Mouse (Mus musculus): ENCODE measurements around the gene Gm4981. TPM values are rescaled to one million over a fixed set of nuclear protein-coding genes. Genes with fewer than 3 reads are reported as not detected.
"Not testable (repeated sequence)": the region's sequence is repeated elsewhere in the genome, so short reads cannot be mapped to it uniquely, and the experiment has no call there.

The Gm4981 gene
- polyA plus RNA-seq, 1 experiment from 2014 or later = not detected

DNA sequence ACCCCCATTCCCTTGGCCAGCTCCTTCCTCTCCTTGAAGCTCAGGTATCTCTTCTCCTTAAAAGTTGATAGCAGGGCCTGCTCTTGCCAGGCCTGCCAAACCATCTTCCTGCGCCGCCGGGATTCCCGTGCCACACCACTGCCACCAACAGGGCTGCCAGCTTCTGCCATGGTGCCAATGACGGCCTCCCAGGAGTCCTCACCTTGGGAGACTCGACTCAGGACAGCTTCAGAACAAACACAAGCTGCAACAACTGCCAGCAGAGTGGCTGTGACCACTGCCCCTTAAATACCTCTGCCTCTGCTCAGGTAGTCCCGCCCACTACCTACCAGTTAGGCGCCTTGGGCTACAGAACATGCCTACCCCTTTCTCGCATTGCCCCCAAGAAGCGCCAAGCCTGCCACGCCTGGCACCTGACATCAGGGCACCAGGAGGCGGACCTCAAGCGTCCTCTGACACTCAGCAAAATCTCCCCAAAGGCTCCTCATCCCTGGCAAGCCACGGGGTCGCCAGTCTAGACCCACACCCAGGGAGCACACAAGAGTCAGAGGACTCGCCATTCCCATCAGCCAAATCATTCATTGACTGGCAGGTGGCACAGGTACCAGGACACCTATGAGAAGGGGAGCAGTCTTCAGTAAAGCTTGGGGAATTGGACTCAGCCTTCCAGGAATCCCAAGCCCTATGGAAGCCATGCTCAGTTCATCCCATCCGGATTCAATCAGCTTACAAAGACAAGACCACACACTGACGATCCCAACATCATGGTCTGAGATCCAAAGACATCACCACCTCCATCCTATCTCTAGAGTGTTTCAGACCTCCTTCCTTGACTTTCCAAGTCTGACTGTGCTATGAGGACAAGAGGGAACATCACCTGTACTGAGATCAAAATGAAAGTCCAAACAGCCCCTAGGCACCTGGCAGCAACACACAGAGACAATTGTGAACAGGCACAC lies 11.4 kb downstream of the Gm4981 start, which contains the start of gene AW822073:
Gene AW822073 (minus strand): TSS at position 104 of the 959 bp plus-strand sequence.
- H3K4me1 ChIP-seq (replicated peaks; ENCODE audit: control insufficient read depth, insufficient read depth, low read length); H3K27ac ChIP-seq (ENCODE audit: low read depth, low read length); H3K9ac ChIP-seq (ENCODE audit: low read depth, low read length); ATAC-seq (replicated peaks; ENCODE audit: low FRiP score); H3K4me3 ChIP-seq (ENCODE audit: low read depth, low read length); H3K27me3 ChIP-seq (replicated peaks; ENCODE audit: control insufficient read depth, insufficient read depth, low read length); H3K9me3 ChIP-seq (ENCODE audit: control insufficient read depth, low read length); DNase-seq (ENCODE audit: low spot score); H3K36me3 ChIP-seq (ENCODE audit: control insufficient read depth, insufficient read depth, low read length); H3K4me2 ChIP-seq: not testable (repeated sequence)
- WGBS = 82% methylated on average over 17 of the region's 18 CpGs

DNA sequence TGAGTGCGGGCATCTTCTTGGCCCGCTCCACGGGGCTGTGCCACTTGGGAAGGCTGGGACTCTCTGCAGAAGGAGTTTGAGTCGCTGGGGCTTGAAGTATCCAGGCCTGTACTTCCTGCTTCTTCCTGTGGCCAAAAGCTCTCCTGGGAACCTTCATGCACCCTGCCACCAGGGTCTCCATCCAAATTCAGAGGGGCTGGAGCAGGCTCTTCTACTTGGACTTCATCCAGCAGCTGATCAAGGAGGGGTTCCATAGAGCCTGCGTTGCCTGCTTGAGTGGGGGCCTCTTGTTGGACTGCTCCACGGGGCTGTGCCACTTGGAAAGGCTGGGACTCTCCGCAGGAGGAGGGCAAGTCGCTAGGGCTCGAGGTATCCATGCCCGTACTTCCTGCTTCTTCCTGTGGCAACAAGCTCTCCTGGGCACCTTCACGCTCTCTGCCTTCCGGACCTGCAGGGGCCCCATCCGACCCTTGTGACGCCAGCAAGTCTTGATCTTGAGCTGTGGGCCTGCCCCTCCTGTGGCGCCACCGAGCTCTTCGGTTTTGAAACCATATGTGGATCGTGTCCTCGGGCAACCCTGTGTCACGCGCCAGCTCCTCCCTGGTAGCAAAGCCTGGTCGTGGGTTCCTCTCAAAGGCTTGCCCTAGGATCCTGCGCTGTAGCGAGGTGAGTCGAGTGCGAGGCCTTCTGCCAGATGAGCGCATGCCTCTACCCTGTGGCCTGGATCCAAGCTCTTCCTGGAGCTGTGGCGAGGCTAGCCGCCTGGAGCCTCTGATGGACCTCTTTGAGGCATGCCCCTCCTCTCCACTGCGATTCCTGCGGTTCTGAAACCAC lies 12.3 kb downstream of the Gm4981 start:
- not testable (repeated sequence) for H3K27me3 ChIP-seq (replicated peaks; ENCODE audit: control insufficient read depth, insufficient read depth, low read length)
- 80% methylated on average over 31 of the region's 31 CpGs for WGBS

DNA sequence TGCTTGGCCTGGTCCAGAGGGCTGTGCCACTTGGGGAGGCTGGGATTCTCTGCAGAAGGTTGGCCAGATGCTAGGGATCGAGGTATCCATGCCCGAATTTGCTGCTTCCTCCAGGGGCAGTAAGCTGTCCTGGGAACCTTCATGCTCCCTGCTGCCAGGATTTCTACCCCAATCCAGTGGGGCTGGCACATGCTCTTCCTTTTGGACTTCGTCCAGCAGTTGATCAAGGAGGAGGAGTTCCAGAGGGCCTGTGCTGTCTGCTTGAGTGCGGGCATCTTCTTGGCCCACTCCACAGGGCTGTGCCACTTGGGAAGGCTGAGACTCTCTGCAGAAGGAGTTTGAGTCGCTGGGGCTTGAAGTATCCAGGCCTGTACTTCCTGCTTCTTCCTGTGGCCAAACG lies 13.3 kb downstream of the Gm4981 start:
- not testable (repeated sequence) for H3K27ac ChIP-seq (ENCODE audit: low read depth, low read length); H3K4me3 ChIP-seq (ENCODE audit: low read depth, low read length); H3K4me1 ChIP-seq (replicated peaks; ENCODE audit: control insufficient read depth, insufficient read depth, low read length); H3K4me2 ChIP-seq; ATAC-seq (replicated peaks; ENCODE audit: low FRiP score); DNase-seq (ENCODE audit: low spot score); H3K9ac ChIP-seq (ENCODE audit: low read depth, low read length); H3K9me3 ChIP-seq (ENCODE audit: control insufficient read depth, low read length); H3K27me3 ChIP-seq (replicated peaks; ENCODE audit: control insufficient read depth, insufficient read depth, low read length); H3K36me3 ChIP-seq (ENCODE audit: control insufficient read depth, insufficient read depth, low read length)
- WGBS = 75% methylated on average over 3 of the region's 6 CpGs

More for the DNA sequence above, 12.3 kb downstream of the Gm4981 start:
- DNase-seq (ENCODE audit: low spot score) = peak; percentile 70
- not testable (repeated sequence) for H3K4me3 ChIP-seq (ENCODE audit: low read depth, low read length); H3K36me3 ChIP-seq (ENCODE audit: control insufficient read depth, insufficient read depth, low read length); H3K9me3 ChIP-seq (ENCODE audit: control insufficient read depth, low read length); H3K4me1 ChIP-seq (replicated peaks; ENCODE audit: control insufficient read depth, insufficient read depth, low read length); H3K9ac ChIP-seq (ENCODE audit: low read depth, low read length); H3K4me2 ChIP-seq; H3K27ac ChIP-seq (ENCODE audit: low read depth, low read length); ATAC-seq (replicated peaks; ENCODE audit: low FRiP score)

DNA sequence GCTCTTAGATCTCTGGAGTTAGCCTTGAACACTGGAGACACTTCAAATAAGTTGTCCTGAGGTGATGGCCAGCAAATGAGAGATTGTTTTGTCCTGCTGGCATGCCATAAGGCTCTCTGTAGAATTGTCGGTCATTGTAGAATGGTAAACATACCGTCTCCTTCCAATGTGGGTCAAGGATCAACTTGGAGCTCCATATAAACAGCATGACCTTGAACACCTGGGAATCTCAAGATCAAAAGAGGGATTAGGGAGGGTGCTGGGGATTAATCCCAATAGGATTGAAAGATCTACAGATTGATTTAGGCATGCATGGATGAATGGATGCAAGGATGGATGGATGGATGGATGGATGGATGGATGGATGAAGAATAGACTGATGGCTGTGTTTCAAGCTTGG lies 14.9 kb downstream of the Gm4981 start:
- DNase-seq (ENCODE audit: low spot score); H3K4me1 ChIP-seq (replicated peaks; ENCODE audit: control insufficient read depth, insufficient read depth, low read length); H3K9me3 ChIP-seq (ENCODE audit: control insufficient read depth, low read length); H3K36me3 ChIP-seq (ENCODE audit: control insufficient read depth, insufficient read depth, low read length); H3K4me2 ChIP-seq; H3K4me3 ChIP-seq (ENCODE audit: low read depth, low read length); ATAC-seq (replicated peaks; ENCODE audit: low FRiP score); H3K27me3 ChIP-seq (replicated peaks; ENCODE audit: control insufficient read depth, insufficient read depth, low read length); H3K9ac ChIP-seq (ENCODE audit: low read depth, low read length); H3K27ac ChIP-seq (ENCODE audit: low read depth, low read length): not testable (repeated sequence)
- 91% methylated on average over 2 of the region's 2 CpGs for WGBS

DNA sequence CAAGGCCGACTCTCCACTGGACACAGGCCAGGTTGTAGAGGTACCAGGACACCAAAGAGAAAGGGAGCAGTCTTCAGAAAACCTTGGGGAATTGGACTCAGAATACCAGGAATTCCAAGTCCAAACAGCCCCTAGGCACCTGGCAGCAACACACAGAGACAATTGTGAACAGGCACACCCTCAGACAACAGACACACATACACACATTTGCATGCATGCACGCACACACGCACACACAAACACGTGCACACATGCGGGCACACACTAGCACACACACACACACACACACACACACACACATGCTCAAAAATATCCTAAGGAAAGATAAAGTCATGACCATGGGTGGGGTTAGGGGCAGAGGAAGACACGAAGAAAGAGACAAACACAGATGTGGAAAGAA lies 15.8 kb downstream of the Gm4981 start:
- DNase-seq (ENCODE audit: low spot score) (no peak), ATAC-seq (replicated peaks; ENCODE audit: low FRiP score) (no peak)
- Histone ChIP-seq H3K9ac (ENCODE audit: low read depth, low read length) (no peak overlapping the region), H3K27ac (ENCODE audit: low read depth, low read length) (no peak overlapping the region), H3K4me1 (replicated peaks; ENCODE audit: control insufficient read depth, insufficient read depth, low read length) (no peaks in the 10 kb centered on the region), H3K4me2 (no peak overlapping the region), H3K36me3 (ENCODE audit: control insufficient read depth, insufficient read depth, low read length) (no peaks in the 10 kb centered on the region), H3K27me3 (replicated peaks; ENCODE audit: control insufficient read depth, insufficient read depth, low read length) (no peaks in the 10 kb centered on the region), H3K4me3 (ENCODE audit: low read depth, low read length) (no peak overlapping the region), H3K9me3 (ENCODE audit: control insufficient read depth, low read length) (peaks cover 5% of the 10 kb centered on the region; the same call in 1 of the 2 replicates)
- WGBS = 79% methylated on average over 6 of the region's 6 CpGs

DNA sequence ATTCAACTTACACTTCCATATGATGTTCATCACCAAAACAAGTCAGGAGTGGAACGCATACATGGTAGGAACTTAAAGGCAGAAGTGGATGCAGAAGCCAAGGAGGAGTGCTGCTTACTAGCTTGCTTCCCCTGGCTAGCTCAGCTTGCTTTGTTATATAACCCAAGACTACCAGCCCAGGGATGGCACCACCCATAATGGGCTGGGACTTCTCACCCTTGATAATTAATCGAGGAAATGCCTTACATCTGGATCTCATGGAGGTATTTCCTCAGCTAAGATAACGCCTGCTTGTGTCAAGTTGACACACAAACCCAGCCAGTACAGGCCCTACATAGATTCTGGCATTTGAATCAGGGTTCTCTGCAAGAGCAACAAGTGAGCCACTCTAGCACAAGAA lies 19.1 kb downstream of the Gm4981 start:
- ATAC-seq (replicated peaks; ENCODE audit: low FRiP score) = no peak
- WGBS = 70% methylated on average over 3 of the region's 3 CpGs
- no peak overlapping the region for H3K4me3 ChIP-seq (ENCODE audit: low read depth, low read length)

DNA sequence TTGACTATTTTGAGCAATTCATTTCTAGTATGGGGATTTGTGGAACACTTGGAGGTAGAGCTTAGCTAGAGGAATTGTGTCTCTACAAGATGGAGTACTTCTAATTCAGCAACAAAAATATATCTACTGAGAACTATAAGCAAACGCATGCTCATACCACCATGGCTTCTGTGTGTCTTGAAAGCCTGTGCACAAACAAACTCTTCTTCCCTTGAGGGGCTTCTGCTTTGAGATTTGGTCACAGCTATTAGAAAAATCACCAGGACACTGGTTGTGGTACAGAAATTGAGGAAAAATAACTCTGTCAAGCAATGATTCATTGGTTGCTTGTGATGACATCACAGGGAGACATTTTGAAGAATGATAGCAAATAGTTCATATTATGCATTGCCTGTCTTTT lies 21.1 kb downstream of the Gm4981 start:
- no peaks in the 10 kb centered on the region for H3K4me1 ChIP-seq (replicated peaks; ENCODE audit: control insufficient read depth, insufficient read depth, low read length)
- no peak overlapping the region for H3K9ac ChIP-seq (ENCODE audit: low read depth, low read length)
- H3K4me3 ChIP-seq (ENCODE audit: low read depth, low read length) = no peak overlapping the region
- no peaks in the 10 kb centered on the region for H3K36me3 ChIP-seq (ENCODE audit: control insufficient read depth, insufficient read depth, low read length)
- ATAC-seq (replicated peaks; ENCODE audit: low FRiP score) (no peak), DNase-seq (ENCODE audit: low spot score) (no peak)
- no peaks in the 10 kb centered on the region for H3K9me3 ChIP-seq (ENCODE audit: control insufficient read depth, low read length)
- no peak overlapping the region for H3K27ac ChIP-seq (ENCODE audit: low read depth, low read length)
- no peak overlapping the region for H3K4me2 ChIP-seq
- no peaks in the 10 kb centered on the region for H3K27me3 ChIP-seq (replicated peaks; ENCODE audit: control insufficient read depth, insufficient read depth, low read length)
- 89% methylated on average over 1 of the region's 1 CpGs for WGBS

More for the DNA sequence above, 19.1 kb downstream of the Gm4981 start:
- Histone ChIP-seq H3K9ac (ENCODE audit: low read depth, low read length) (no peak overlapping the region), H3K27me3 (replicated peaks; ENCODE audit: control insufficient read depth, insufficient read depth, low read length) (no peaks in the 10 kb centered on the region), H3K4me1 (replicated peaks; ENCODE audit: control insufficient read depth, insufficient read depth, low read length) (no peaks in the 10 kb centered on the region), H3K9me3 (ENCODE audit: control insufficient read depth, low read length) (no peaks in the 10 kb centered on the region), H3K27ac (ENCODE audit: low read depth, low read length) (no peak overlapping the region), H3K4me2 (no peak overlapping the region), H3K36me3 (ENCODE audit: control insufficient read depth, insufficient read depth, low read length) (no peaks in the 10 kb centered on the region)
- no peak for DNase-seq (ENCODE audit: low spot score)

DNA sequence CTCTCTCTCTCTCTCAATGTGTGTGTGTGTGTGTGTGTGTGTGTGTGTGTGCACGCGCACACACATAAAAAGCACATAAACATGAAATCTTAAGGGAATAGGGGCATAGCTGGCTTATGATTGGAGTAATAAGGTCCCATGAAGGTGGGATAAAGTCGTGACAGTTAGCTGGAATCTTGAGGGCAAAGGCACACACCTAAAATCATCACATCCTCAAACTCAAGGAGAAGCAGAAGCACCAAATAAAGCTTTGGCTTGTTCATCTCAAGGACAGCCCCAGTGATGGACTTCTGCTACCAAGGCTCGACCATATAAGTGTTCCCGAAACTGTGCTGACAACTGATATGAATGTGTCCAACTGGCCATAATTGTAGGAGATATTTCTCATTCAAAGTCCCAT lies 21.6 kb downstream of the Gm4981 start:
- H3K4me3 ChIP-seq (ENCODE audit: low read depth, low read length) = no peak overlapping the region
- no peaks in the 10 kb centered on the region for H3K27me3 ChIP-seq (replicated peaks; ENCODE audit: control insufficient read depth, insufficient read depth, low read length)
- 80% methylated on average over 5 of the region's 5 CpGs for WGBS
- no peak for DNase-seq (ENCODE audit: low spot score)
- H3K27ac ChIP-seq (ENCODE audit: low read depth, low read length) = no peak overlapping the region
- H3K4me1 ChIP-seq (replicated peaks; ENCODE audit: control insufficient read depth, insufficient read depth, low read length) = no peaks in the 10 kb centered on the region
- ATAC-seq (replicated peaks; ENCODE audit: low FRiP score) = no peak
- H3K9me3 ChIP-seq (ENCODE audit: control insufficient read depth, low read length) = no peaks in the 10 kb centered on the region
- no peak overlapping the region for H3K4me2 ChIP-seq
- H3K36me3 ChIP-seq (ENCODE audit: control insufficient read depth, insufficient read depth, low read length) = no peaks in the 10 kb centered on the region
- no peak overlapping the region for H3K9ac ChIP-seq (ENCODE audit: low read depth, low read length)
